Mouse (Mus musculus) liver, embryonic 16.5 days (tissue): ENCODE results near the gene Gtf2ird1. TPM values are rescaled to one million over a fixed set of nuclear protein-coding genes. Genes with fewer than 3 reads are reported as not detected.

Source experiments
- ATAC-seq: fragments of 200-750 bp; cut with Nextera tagmentation; 2 replicates; pipeline ENCODE4 v1.8.0; 2017; ENCODE audit warnings: low read depth, mild to moderate bottlenecking, moderate number of reproducible peaks, moderate library complexity
- H3K27ac ChIP-seq: fragments of 300-500 bp; sonication (generic); 2 replicates; pipeline ENCODE4 v1.5.1; 2014; ENCODE audit warnings: mild to moderate bottlenecking, low read length
- H3K27me3 ChIP-seq: fragments of 300-500 bp; sonication (generic); 2 replicates; pipeline ENCODE4 v1.6.1; 2014; ENCODE audit warnings: low read depth, low read length, mixed read lengths; ENCODE audit not compliant: control insufficient read depth, insufficient read depth
- H3K36me3 ChIP-seq: fragments of 300-500 bp; sonication (generic); 2 replicates; pipeline ENCODE4 v1.6.1; 2014; ENCODE audit warnings: mild to moderate bottlenecking; ENCODE audit not compliant: control insufficient read depth, insufficient read depth
- H3K4me1 ChIP-seq: fragments of 300-500 bp; sonication (generic); 2 replicates; pipeline ENCODE4 v1.6.1; 2014; ENCODE audit warnings: low read depth, low read length, mixed read lengths; ENCODE audit not compliant: control insufficient read depth
- H3K4me2 ChIP-seq: fragments of 300-500 bp; sonication (generic); 2 replicates; pipeline ENCODE4 v1.6.1; 2014; ENCODE audit warnings: low read depth, low read length, mixed read lengths
- H3K4me3 ChIP-seq: fragments of 300-500 bp; sonication (generic); 2 replicates; pipeline ENCODE4 v1.5.1; 2014; ENCODE audit warnings: low read depth, mild to moderate bottlenecking, low read length
- H3K9ac ChIP-seq: fragments of 300-500 bp; sonication (generic); 2 replicates; pipeline ENCODE4 v1.6.1; 2014; ENCODE audit warnings: low read depth, low read length
- H3K9me3 ChIP-seq: fragments of 300-500 bp; sonication (generic); replicated peaks from 2 replicates; pipeline ENCODE4 v1.6.1; 2016; ENCODE audit warnings: low read length; ENCODE audit not compliant: control insufficient read depth
- WGBS: fragments of 180-500 bp; shearing (Covaris S2); extraction: QIAGEN DNeasy Blood & Tissue Kit; methylation state at CpG from one replicate; pipeline ENCODE4 v1.1.7; 2014; ENCODE audit not compliant: insufficient replicate concordance; 5-methylcytosine and 5-hydroxymethylcytosine counted together
- polyA plus RNA-seq: library from polyadenylated mRNA; unstranded; fragments of >200 nt; fragmentation: Nextera tagmentation; extraction: Ambion mirVana; gene quantifications from 2 replicates; pipeline ENCODE4 v1.2.1, GENCODE M21; 2015

The Gtf2ird1 gene
- polyA plus RNA-seq, 1 experiment from 2014 or later = 11.6 TPM

DNA sequence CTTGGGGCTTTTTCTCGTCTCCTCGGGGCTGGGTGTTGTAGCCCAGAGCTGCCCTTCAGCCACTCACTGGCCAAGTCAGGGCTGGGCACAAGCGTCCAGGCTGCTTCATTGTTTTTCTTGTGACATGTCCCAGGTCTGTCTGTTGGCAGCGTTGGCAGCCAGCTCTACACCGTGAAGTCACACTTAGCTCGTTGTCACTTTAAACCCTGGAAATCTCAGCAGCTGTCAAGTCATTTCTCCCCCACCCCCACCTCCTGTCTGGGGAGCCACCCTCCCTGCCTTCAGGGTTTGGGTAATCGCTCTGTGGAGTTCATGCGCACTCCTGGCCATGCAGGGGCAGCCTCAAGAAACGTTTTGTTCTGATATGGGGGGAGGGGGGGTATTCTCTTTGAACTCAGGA, 60.0 kb downstream of the Gtf2ird1 start:
- H3K4me3 ChIP-seq = no peak overlapping the region
- H3K9ac ChIP-seq = no peak overlapping the region
- WGBS = 63% methylated on average over 9 of the region's 9 CpGs
- H3K36me3 ChIP-seq = no peaks in the 10 kb centered on the region
- H3K9me3 ChIP-seq = no peaks in the 10 kb centered on the region
- H3K4me1 ChIP-seq = peaks cover 18% of the 10 kb centered on the region
- no peak for ATAC-seq
- no peak overlapping the region for H3K27ac ChIP-seq
- no peaks in the 10 kb centered on the region for H3K27me3 ChIP-seq
- H3K4me2 ChIP-seq = no peak overlapping the region

DNA sequence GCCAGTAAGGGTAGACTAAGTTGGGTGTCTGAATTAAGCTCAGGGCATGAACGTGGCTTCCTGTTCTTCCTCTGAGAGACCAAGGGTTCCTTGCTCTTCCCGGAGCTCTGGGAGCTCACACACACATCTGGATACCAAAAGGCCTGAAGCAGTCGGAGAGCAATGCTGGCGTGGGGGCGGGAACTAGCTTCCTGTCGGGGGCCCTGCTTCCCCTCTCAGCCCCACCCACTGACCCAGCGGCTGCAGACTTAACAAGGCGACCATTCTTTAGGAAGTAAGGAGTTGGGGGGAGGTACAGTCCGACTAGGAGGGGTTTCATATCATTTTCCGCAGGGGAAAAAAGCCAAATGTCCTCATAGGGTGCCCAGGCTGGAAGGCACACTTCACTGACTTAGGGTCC, 61.9 kb downstream of the Gtf2ird1 start:
- WGBS = 16% methylated on average over 10 of the region's 10 CpGs
- peak overlapping the region; percentile 11; the same call in 1 of the 2 replicates for H3K4me3 ChIP-seq
- peak overlapping the region; percentile 63 for H3K27ac ChIP-seq
- H3K4me1 ChIP-seq = peaks cover 18% of the 10 kb centered on the region
- ATAC-seq = peak; percentile 79
- H3K36me3 ChIP-seq = no peaks in the 10 kb centered on the region
- peak overlapping the region; percentile 45 for H3K4me2 ChIP-seq
- no peaks in the 10 kb centered on the region for H3K9me3 ChIP-seq
- H3K9ac ChIP-seq = peak overlapping the region; percentile 3; the same call in 1 of the 2 replicates
- H3K27me3 ChIP-seq = no peaks in the 10 kb centered on the region

DNA sequence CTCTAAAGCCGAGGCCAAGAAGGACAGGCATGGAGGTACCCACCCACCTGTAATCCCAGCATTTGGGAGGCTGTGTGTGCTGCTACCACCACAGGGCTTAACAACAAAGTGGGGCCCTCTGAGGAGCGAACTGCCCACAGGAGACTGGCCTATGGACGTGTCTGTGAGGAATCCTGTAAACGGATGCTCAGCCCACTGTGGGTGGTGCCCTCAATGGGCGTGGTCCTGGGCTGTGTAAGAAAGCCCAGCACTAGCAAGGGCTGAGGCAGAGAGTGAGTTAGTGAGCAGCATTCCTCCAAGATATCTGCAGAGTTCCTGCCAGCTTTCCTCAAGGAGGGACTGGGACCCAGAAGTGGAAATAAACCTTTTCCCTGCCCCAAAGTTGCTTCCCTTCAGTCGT, 62.9 kb downstream of the Gtf2ird1 start:
- H3K36me3 ChIP-seq = no peaks in the 10 kb centered on the region

DNA sequence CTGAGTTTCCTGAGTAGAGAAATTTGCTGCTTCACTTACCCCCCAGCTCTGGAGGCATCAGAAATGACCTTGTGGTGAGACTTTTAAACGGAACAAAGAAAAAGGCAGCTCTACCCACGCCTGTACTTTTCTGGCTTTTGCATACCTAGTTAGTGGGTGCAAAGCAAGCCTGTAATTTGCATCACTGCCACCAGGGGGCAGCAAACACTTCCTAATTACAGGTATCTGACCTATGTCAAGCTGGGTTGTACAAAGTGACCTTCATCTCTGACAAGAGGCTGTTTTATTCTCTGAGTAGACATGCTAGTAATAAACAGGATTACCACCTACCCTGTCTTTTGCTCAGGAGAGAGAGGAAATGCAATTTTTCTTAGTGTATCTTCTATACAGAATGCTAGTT, 71.4 kb downstream of the Gtf2ird1 start:
- WGBS = 26% methylated on average over 2 of the region's 2 CpGs
- Histone ChIP-seq H3K9me3 (no peaks in the 10 kb centered on the region), H3K9ac (no peak overlapping the region), H3K4me3 (no peak overlapping the region), H3K27ac (no peak overlapping the region), H3K36me3 (peaks cover 6% of the 10 kb centered on the region), H3K4me2 (no peak overlapping the region), H3K27me3 (no peaks in the 10 kb centered on the region), H3K4me1 (no peaks in the 10 kb centered on the region)
- no peak for ATAC-seq

More for the DNA sequence above, 62.9 kb downstream of the Gtf2ird1 start:
- ATAC-seq = peak; percentile 82
- H3K9ac ChIP-seq = no peak overlapping the region
- H3K27me3 ChIP-seq = no peaks in the 10 kb centered on the region
- no peak overlapping the region for H3K4me3 ChIP-seq
- peak overlapping the region; percentile 6; the same call in 1 of the 2 replicates for H3K27ac ChIP-seq
- H3K4me1 ChIP-seq = peaks cover 18% of the 10 kb centered on the region
- 34% methylated on average over 6 of the region's 6 CpGs for WGBS
- no peak overlapping the region for H3K4me2 ChIP-seq
- H3K9me3 ChIP-seq = no peaks in the 10 kb centered on the region

DNA sequence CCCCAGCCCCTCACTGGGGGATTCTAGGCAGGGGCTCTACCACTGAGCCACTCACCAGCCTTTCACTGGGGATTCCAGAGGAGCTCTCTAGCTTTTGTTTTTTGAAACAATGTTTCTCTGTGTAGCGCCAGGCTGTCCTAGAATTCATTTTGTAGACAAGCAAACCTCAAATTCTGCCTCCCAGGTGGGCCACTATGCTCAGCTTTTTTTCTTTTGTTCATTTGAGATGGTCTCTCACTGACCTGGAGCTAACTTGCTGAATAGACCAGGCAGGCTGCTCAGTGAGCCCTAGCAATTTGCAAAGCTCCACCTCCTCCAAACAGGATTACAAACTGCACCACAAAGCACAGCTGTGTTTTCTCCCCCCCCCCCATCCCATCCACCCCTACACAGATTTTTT, 81.3 kb downstream of the Gtf2ird1 start:
- WGBS = 69% methylated on average over 1 of the region's 1 CpGs
- ATAC-seq = no peak

DNA sequence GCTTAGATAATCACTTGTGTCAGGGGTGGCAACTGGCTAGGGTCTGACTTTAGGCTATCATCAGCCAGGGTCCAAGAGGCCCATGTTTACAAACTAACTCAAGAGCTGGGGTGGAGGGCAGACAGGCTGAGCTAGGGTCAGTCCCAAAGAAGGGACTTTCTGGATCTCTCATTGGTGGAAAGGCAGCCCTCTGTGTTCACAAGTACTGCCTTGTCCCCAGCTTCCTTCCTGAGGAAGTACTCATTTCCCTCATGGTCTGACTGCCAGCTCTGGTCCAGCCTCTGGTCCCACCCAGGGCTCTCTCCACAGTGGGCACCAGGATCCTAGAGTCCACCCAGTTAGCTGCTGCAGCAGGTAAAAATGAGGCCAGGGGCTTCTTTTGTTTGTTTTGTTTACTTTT, 82.0 kb downstream of the Gtf2ird1 start:
- Histone ChIP-seq H3K27ac (no peak overlapping the region), H3K4me3 (no peak overlapping the region), H3K27me3 (no peaks in the 10 kb centered on the region), H3K36me3 (no peaks in the 10 kb centered on the region), H3K4me1 (no peaks in the 10 kb centered on the region), H3K4me2 (no peak overlapping the region), H3K9me3 (no peaks in the 10 kb centered on the region), H3K9ac (no peak overlapping the region)
- ATAC-seq = peak; percentile 54

More for the DNA sequence above, 81.3 kb downstream of the Gtf2ird1 start:
- Histone ChIP-seq H3K4me1 (no peaks in the 10 kb centered on the region), H3K27me3 (no peaks in the 10 kb centered on the region), H3K36me3 (no peaks in the 10 kb centered on the region), H3K4me2 (no peak overlapping the region), H3K4me3 (no peak overlapping the region), H3K27ac (no peak overlapping the region), H3K9ac (no peak overlapping the region), H3K9me3 (no peaks in the 10 kb centered on the region)

DNA sequence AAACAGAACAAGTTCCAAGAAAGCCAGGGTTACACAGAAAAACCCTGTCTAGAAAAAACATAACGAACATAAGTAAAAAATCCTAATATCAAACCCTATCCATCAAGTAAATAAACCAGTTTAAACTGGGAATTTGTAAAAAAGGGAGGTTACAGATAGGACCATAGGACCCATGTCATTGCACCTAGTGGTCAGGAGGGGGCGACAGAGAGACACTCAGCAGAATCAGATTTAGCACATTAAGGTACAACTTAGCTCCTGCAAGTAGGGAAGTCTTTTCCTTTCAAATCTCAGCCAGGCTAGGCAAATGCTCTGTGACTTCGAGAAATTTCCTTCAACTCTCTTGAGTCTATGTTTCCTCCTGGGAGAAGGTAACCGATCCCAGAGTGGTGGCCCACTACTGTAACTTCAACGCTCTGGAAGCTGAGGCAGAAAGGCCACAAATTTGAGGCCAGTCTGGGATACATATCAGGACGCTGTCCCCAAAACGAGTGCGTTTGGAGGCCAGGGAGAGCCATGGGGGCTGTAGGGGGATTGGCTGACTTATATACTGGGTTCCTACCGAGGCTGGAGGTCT, 82.5 kb downstream of the Gtf2ird1 start:
- no peaks in the 10 kb centered on the region for H3K4me1 ChIP-seq
- H3K4me2 ChIP-seq = no peak overlapping the region
- H3K27me3 ChIP-seq = no peaks in the 10 kb centered on the region
- 25% methylated on average over 9 of the region's 9 CpGs for WGBS
- no peaks in the 10 kb centered on the region for H3K9me3 ChIP-seq
- H3K9ac ChIP-seq = no peak overlapping the region
- no peak overlapping the region for H3K4me3 ChIP-seq
- no peak for ATAC-seq
- H3K27ac ChIP-seq = no peak overlapping the region
- no peaks in the 10 kb centered on the region for H3K36me3 ChIP-seq

DNA sequence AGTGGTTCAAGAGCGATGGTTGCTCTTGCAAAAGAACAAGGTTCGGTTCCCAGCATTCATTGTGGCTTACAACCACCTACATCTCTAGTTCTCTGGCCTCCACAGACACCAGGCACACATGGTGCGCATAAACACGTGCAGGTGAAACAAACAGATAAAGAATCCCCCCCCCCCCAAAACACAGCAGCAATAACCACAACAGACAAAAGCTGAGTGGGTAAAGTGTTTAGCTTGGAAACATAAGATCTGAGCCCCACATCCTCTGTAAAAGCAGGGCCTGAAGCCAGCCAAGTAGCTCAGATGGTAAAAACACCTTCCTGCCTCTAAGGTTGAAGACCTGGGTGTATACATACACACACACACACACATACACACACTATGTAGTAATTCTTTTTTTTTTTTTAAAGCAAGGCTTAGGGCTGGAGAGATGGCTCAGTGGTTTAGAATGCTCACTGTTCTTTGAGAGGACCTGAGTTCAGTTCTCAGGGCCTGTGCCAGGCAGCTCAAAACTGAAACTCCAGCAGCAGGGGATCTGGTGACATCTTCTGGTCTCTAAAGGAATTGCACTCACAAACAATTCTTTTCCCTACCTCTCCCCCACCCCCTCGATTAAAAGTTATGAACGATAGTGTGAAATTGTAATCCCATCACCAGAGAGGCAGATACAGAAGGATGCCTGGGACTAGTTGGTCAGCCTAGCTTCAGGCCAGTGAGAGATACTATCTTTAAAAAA, 83.4 kb downstream of the Gtf2ird1 start:
- no peaks in the 10 kb centered on the region for H3K36me3 ChIP-seq
- H3K9me3 ChIP-seq = no peaks in the 10 kb centered on the region
- no peaks in the 10 kb centered on the region for H3K27me3 ChIP-seq
- ATAC-seq = no peak
- H3K27ac ChIP-seq = no peak overlapping the region
- H3K9ac ChIP-seq = no peak overlapping the region
- no peak overlapping the region for H3K4me3 ChIP-seq
- H3K4me1 ChIP-seq = no peaks in the 10 kb centered on the region
- no peak overlapping the region for H3K4me2 ChIP-seq
- 78% methylated on average over 6 of the region's 6 CpGs for WGBS

DNA sequence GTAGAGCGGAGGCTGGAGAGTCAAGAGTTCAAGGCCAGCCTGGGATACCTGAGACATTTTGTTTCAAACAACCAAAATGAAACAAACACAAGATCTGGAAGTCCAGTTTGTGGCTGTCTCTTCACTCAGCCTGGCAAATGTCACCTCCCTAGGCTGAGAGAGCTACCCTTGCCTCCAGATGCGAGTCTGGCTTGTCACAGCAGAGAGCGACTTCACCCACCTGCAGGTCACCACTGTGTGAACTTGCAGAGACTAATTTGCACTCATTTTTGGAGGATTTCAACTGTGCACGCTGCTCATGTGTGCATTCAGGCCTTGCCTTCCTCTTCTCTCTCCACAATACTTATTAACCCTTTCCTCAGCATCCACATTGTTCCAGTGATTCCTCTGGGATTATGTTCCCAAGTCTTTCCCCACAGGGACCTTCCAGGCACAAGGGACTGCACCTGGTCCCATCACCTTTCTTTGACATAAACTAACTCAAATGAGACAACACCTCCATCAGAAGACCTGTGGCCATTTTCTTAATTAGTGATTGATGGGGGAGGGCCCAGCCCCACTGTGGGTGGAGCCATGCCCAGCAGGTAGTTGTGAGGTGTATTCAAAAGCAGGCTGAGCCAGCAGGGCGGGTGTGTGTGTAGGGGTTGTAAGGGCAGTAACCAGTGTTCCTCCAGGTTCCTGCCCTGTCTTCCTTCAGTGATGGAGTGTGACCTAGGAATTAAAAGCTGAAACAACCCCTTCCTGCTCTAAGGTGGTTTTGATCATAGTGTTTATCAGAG, 84.8 kb downstream of the Gtf2ird1 start:
- H3K27ac ChIP-seq = no peak overlapping the region
- H3K4me3 ChIP-seq = no peak overlapping the region
- H3K9ac ChIP-seq = no peak overlapping the region
- H3K27me3 ChIP-seq = no peaks in the 10 kb centered on the region
- WGBS = 78% methylated on average over 5 of the region's 5 CpGs
- no peak overlapping the region for H3K4me2 ChIP-seq
- H3K9me3 ChIP-seq = no peaks in the 10 kb centered on the region
- no peak for ATAC-seq
- no peaks in the 10 kb centered on the region for H3K4me1 ChIP-seq
- H3K36me3 ChIP-seq = no peaks in the 10 kb centered on the region
